Mouse (Mus musculus) liver, adult 2 months (tissue): ENCODE measurements around the gene Cacna1g.

Source experiments
- CTCF ChIP-seq: fragments of 200-500 bp; IDR thresholded peaks from 2 replicates; pipeline ENCODE4 v1.5.1; 2011; ENCODE audit warnings: low read depth, low read length, control low read depth
- POLR2A ChIP-seq: fragments of 200-500 bp; IDR thresholded peaks from 2 replicates; pipeline ENCODE4 v1.6.1; 2011; ENCODE audit warnings: low read length, control low read depth; ENCODE audit not compliant: insufficient read depth; ENCODE audit errors: extremely low read depth

DNA sequence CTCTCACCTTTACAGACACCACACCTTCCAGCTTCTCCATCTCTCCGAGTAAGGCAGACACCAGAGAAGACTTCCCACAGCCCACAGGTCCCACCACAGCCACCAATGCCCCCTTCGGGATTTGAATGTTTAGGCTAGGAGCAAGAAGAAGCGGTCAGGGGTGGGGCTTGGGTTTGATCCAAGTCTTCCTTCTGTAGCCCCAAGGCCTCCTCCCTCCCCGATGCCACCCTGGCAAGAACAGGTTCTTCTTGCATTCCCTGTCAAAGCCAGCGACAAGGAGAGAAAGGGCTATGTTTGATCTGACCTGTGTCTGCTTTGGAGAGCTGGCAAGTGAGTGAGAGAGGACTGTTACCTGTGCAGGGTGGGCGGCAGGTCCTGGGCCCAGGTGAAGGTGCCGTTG, 110.3 kb downstream of the Cacna1g start:
- TF ChIP-seq CTCF (no peak), POLR2A (no peak)
